Mouse (Mus musculus) yolk sac, embryonic 10.5 days (tissue): ENCODE measurements around the gene Vmn1r188.
"Not testable (repeated sequence)": the region's sequence is repeated elsewhere in the genome, so short reads cannot be mapped to it uniquely, and the experiment has no call there.

Source experiments
- DNase-seq: peaks from one replicate; pipeline ENCODE4 v3.0.0-alpha.2; 2017; ENCODE audit warnings: low spot score

Vmn1r188 gene

GRCm38 (mm10) chr13:22049737-22050440, 34.4 kb upstream of the Vmn1r188 start:
- DNase-seq, result no peak

DNA sequence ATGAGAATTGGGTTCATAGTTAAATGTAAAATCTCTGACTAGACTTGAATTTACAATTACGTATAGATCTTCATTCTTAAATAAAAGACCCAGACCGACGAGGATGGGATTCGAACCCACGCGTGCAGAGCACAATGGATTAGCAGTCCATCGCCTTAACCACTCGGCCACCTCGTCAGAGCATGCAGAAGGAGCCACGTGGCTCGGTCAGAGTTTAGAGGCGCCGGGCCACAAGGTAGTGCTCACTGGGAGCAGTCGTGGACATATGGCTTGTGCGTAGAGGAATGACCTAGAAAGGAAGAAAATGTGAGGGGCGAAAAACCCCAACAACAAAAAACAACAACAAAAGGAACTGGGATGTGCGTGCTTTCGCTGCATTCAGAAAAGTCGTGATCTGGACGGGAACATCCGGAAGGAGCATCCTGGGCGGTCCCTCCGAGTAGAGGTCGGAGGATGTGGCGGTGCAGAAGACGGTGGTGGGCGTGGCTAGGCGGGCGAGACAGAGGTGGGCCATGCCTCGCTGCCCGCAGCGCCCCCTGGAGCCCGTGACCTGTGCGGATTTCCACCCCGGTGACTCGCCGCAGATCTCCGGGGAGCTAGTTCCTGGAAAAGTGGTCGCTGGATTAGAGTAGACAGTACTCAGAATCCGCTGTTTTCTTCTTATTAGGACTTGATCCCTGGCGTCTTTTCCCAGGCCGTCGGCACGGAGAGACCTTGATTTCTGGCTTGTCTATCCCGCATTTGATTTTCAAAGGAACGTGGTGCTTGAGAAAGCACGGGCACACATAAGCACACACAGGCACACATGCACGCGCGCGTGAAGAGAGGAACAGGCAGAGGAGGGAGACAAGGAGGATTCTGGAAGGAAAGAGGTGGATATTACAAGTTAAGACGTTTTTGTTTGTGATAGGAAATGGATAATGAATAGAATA, 33.4 kb upstream of the Vmn1r188 start:
- peak; percentile 97 for DNase-seq

GRCm38 (mm10) chr13:22051523-22051859, 32.7 kb upstream of the Vmn1r188 start:
- DNase-seq, result no peak

DNA sequence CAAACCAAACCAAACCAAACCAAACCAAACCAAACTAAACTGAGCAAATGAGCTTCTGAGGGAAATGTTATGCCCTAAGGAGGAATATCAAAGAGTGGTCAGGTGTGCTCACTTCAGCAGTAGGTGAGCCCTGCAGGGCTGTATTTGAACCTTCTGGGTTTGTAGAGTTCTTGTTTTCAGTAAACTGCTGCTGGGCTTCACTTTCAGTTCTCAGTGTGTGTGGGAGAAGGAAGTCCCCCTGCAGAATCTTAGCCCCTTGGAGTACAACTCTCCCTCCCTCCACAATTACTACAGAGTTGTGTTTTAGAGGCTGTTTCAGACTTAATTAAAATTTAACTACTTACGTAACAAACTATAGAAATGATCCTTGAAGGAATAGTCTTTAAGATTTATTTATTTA, 30.5 kb upstream of the Vmn1r188 start:
- DNase-seq, result no peak

DNA sequence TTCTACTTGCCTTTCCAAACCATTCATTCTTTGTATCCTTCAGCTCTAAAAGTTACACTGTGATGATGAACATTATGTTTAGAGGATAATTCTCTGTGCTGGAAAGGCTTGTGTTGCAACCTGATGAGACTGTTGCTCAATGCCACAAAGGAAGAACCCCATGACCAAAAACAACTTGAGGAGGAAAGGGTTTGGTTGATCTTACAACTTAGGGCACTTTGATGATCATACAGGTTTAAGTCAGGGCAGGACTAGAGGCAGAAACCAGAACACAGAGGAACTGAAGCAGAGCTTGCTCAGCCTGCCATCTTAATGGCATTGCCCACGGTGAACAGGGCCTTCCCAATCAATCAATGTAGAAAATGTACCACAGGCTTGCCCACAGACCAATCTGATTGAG, 22.8 kb upstream of the Vmn1r188 start:
- DNase-seq, result no peak

GRCm38 (mm10) chr13:22063468-22063867, 20.8 kb upstream of the Vmn1r188 start:
- DNase-seq, result no peak

GRCm38 (mm10) chr13:22105724-22106123, 21.5 kb downstream of the Vmn1r188 start, which contains the start of gene Vmn1r189:
Gene Vmn1r189 (minus strand): TSS chr13:22105824.
- DNase-seq, result not testable (repeated sequence)

- not testable (repeated sequence) for DNase-seq
Measured at GRCm38 (mm10) chr13:22136495-22137293, 52.5 kb downstream of the Vmn1r188 start.
